Mouse (Mus musculus): ENCODE results near the gene B3gnt9. TPM values are rescaled to one million over a fixed set of nuclear protein-coding genes. Genes with fewer than 3 reads are reported as not detected.
A peak's percentile ranks its signal among the peaks of the same experiment; 100 is the strongest.
"Not testable (repeated sequence)": the region's sequence is repeated elsewhere in the genome, so short reads cannot be mapped to it uniquely, and the experiment has no call there.

B3gnt9 gene
- polyA plus RNA-seq, 1 experiment from 2014 or later: 3.6 TPM

- H3K27ac ChIP-seq (ENCODE audit: low read depth, low read length): no peak overlapping the region
- no peak overlapping the region for H3K4me3 ChIP-seq (ENCODE audit: low read depth, low read length)
- WGBS: 70% methylated on average over 9 of the region's 9 CpGs
- no peaks in the 10 kb centered on the region for H3K9me3 ChIP-seq (ENCODE audit: control insufficient read depth, low read length)
- peaks cover 11% of the 10 kb centered on the region for H3K27me3 ChIP-seq (ENCODE audit: control insufficient read depth, insufficient read depth, low read length)
- peaks cover 15% of the 10 kb centered on the region for H3K4me1 ChIP-seq (ENCODE audit: control insufficient read depth, insufficient read depth, low read length)
- DNase-seq (ENCODE audit: low spot score): no peak
- H3K36me3 ChIP-seq (ENCODE audit: control insufficient read depth, insufficient read depth, low read length): no peaks in the 10 kb centered on the region
- no peak overlapping the region for H3K4me2 ChIP-seq (ENCODE audit: low read depth)
- ATAC-seq (ENCODE audit: insufficient read depth, low FRiP score, low TSS enrichment): no peak
- H3K9ac ChIP-seq (ENCODE audit: low read length): no peak overlapping the region
These were observed 39.8 kb upstream of the B3gnt9 start for GRCm38 (mm10) chr8:105294776-105295175.

GRCm38 (mm10) chr8:105293405-105293804 lies 38.5 kb upstream of the B3gnt9 start:
- DNase-seq (ENCODE audit: low spot score) (no peak), ATAC-seq (ENCODE audit: insufficient read depth, low FRiP score, low TSS enrichment) (no peak)
- WGBS: 67% methylated on average over 19 of the region's 19 CpGs
- Histone ChIP-seq H3K4me1 (ENCODE audit: control insufficient read depth, insufficient read depth, low read length) (peaks cover 11% of the 10 kb centered on the region), H3K9me3 (ENCODE audit: control insufficient read depth, low read length) (no peaks in the 10 kb centered on the region), H3K4me3 (ENCODE audit: low read depth, low read length) (no peak overlapping the region), H3K27ac (ENCODE audit: low read depth, low read length) (no peak overlapping the region), H3K9ac (ENCODE audit: low read length) (no peak overlapping the region), H3K27me3 (ENCODE audit: control insufficient read depth, insufficient read depth, low read length) (peaks cover 11% of the 10 kb centered on the region), H3K4me2 (ENCODE audit: low read depth) (no peak overlapping the region), H3K36me3 (ENCODE audit: control insufficient read depth, insufficient read depth, low read length) (no peaks in the 10 kb centered on the region)

GRCm38 (mm10) chr8:105292471-105292870 lies 37.5 kb upstream of the B3gnt9 start:
- WGBS: 74% methylated on average over 7 of the region's 7 CpGs
- no peak overlapping the region for H3K9ac ChIP-seq (ENCODE audit: low read length)
- ATAC-seq (ENCODE audit: insufficient read depth, low FRiP score, low TSS enrichment) (no peak), DNase-seq (ENCODE audit: low spot score) (no peak)
- H3K36me3 ChIP-seq (ENCODE audit: control insufficient read depth, insufficient read depth, low read length): no peaks in the 10 kb centered on the region
- H3K4me1 ChIP-seq (ENCODE audit: control insufficient read depth, insufficient read depth, low read length): 0 out of 2 replicates have a peak, but pooled peaks cover 10% of the 10 kb centered on the region
- peaks cover 11% of the 10 kb centered on the region for H3K27me3 ChIP-seq (ENCODE audit: control insufficient read depth, insufficient read depth, low read length)
- no peak overlapping the region for H3K27ac ChIP-seq (ENCODE audit: low read depth, low read length)
- no peak overlapping the region for H3K4me2 ChIP-seq (ENCODE audit: low read depth)
- no peak overlapping the region for H3K4me3 ChIP-seq (ENCODE audit: low read depth, low read length)
- H3K9me3 ChIP-seq (ENCODE audit: control insufficient read depth, low read length): no peaks in the 10 kb centered on the region

- DNase-seq (ENCODE audit: low spot score); H3K36me3 ChIP-seq (ENCODE audit: control insufficient read depth, insufficient read depth, low read length); H3K4me2 ChIP-seq (ENCODE audit: low read depth); H3K27ac ChIP-seq (ENCODE audit: low read depth, low read length); H3K9ac ChIP-seq (ENCODE audit: low read length); H3K4me3 ChIP-seq (ENCODE audit: low read depth, low read length); H3K9me3 ChIP-seq (ENCODE audit: control insufficient read depth, low read length); ATAC-seq (ENCODE audit: insufficient read depth, low FRiP score, low TSS enrichment): not testable (repeated sequence)
- 73% methylated on average over 3 of the region's 3 CpGs for WGBS
- 0 out of 2 replicates have a peak, but pooled peaks cover 10% of the 10 kb centered on the region for H3K4me1 ChIP-seq (ENCODE audit: control insufficient read depth, insufficient read depth, low read length)
- H3K27me3 ChIP-seq (ENCODE audit: control insufficient read depth, insufficient read depth, low read length): peaks cover 11% of the 10 kb centered on the region
These were observed 36.8 kb upstream of the B3gnt9 start for GRCm38 (mm10) chr8:105291802-105292201.

- Histone ChIP-seq H3K27me3 (ENCODE audit: control insufficient read depth, insufficient read depth, low read length) (peaks cover 11% of the 10 kb centered on the region), H3K4me1 (ENCODE audit: control insufficient read depth, insufficient read depth, low read length) (0 out of 2 replicates have a peak, but pooled peaks cover 10% of the 10 kb centered on the region)
- H3K27ac ChIP-seq (ENCODE audit: low read depth, low read length); H3K4me2 ChIP-seq (ENCODE audit: low read depth); DNase-seq (ENCODE audit: low spot score); H3K9me3 ChIP-seq (ENCODE audit: control insufficient read depth, low read length); H3K9ac ChIP-seq (ENCODE audit: low read length); H3K4me3 ChIP-seq (ENCODE audit: low read depth, low read length); H3K36me3 ChIP-seq (ENCODE audit: control insufficient read depth, insufficient read depth, low read length); ATAC-seq (ENCODE audit: insufficient read depth, low FRiP score, low TSS enrichment): not testable (repeated sequence)
- 89% methylated on average over 8 of the region's 8 CpGs for WGBS
These were observed 36.4 kb upstream of the B3gnt9 start for GRCm38 (mm10) chr8:105291364-105291763.

- no peaks in the 10 kb centered on the region for H3K9me3 ChIP-seq (ENCODE audit: control insufficient read depth, low read length)
- H3K4me3 ChIP-seq (ENCODE audit: low read depth, low read length): peak overlapping the region; percentile 47; the same call in 1 of the 2 replicates
- H3K27ac ChIP-seq (ENCODE audit: low read depth, low read length): no peak overlapping the region
- H3K27me3 ChIP-seq (ENCODE audit: control insufficient read depth, insufficient read depth, low read length): peaks cover 11% of the 10 kb centered on the region
- no peak overlapping the region for H3K9ac ChIP-seq (ENCODE audit: low read length)
- no peak for ATAC-seq (ENCODE audit: insufficient read depth, low FRiP score, low TSS enrichment)
- DNase-seq (ENCODE audit: low spot score): peak; percentile 91
- 9% methylated on average over 31 of the region's 31 CpGs for WGBS
- H3K4me1 ChIP-seq (ENCODE audit: control insufficient read depth, insufficient read depth, low read length): 0 out of 2 replicates have a peak, but pooled peaks cover 10% of the 10 kb centered on the region
- peak overlapping the region; percentile 74 for H3K4me2 ChIP-seq (ENCODE audit: low read depth)
- no peaks in the 10 kb centered on the region for H3K36me3 ChIP-seq (ENCODE audit: control insufficient read depth, insufficient read depth, low read length)
These were observed 35.8 kb upstream of the B3gnt9 start for GRCm38 (mm10) chr8:105290554-105291314.

GRCm38 (mm10) chr8:105289805-105290460 lies 35.0 kb upstream of the B3gnt9 start, which contains the start of gene 4931428F04Rik:
Gene 4931428F04Rik, minus strand, starts transcription at chr8:105289864.
- peak within 1 kb of the TSS; percentile 72 for H3K9ac ChIP-seq (ENCODE audit: low read length)
- WGBS: 2% methylated on average over 38 of the region's 43 CpGs
- peak within 1 kb of the TSS; percentile 74 for H3K4me2 ChIP-seq (ENCODE audit: low read depth)
- ATAC-seq (ENCODE audit: insufficient read depth, low FRiP score, low TSS enrichment): peak; percentile 24
- peak within 1 kb of the TSS; percentile 67 for H3K27ac ChIP-seq (ENCODE audit: low read depth, low read length)
- H3K27me3 ChIP-seq (ENCODE audit: control insufficient read depth, insufficient read depth, low read length): peaks cover 11% of the 10 kb centered on the region
- H3K9me3 ChIP-seq (ENCODE audit: control insufficient read depth, low read length): no peaks in the 10 kb centered on the region
- H3K36me3 ChIP-seq (ENCODE audit: control insufficient read depth, insufficient read depth, low read length): no peaks in the 10 kb centered on the region
- H3K4me1 ChIP-seq (ENCODE audit: control insufficient read depth, insufficient read depth, low read length): 0 out of 2 replicates have a peak, but pooled peaks cover 10% of the 10 kb centered on the region
- peak within 1 kb of the TSS; percentile 47 for H3K4me3 ChIP-seq (ENCODE audit: low read depth, low read length)
- peak; percentile 72 for DNase-seq (ENCODE audit: low spot score)

GRCm38 (mm10) chr8:105288958-105289732 lies 34.2 kb upstream of the B3gnt9 start:
- ATAC-seq (ENCODE audit: insufficient read depth, low FRiP score, low TSS enrichment) (peak; percentile 93), DNase-seq (ENCODE audit: low spot score) (peak; percentile 98)
- Histone ChIP-seq H3K4me2 (ENCODE audit: low read depth) (peak overlapping the region; percentile 74), H3K27ac (ENCODE audit: low read depth, low read length) (peak overlapping the region; percentile 67), H3K9me3 (ENCODE audit: control insufficient read depth, low read length) (no peaks in the 10 kb centered on the region), H3K4me1 (ENCODE audit: control insufficient read depth, insufficient read depth, low read length) (0 out of 2 replicates have a peak, but pooled peaks cover 10% of the 10 kb centered on the region), H3K36me3 (ENCODE audit: control insufficient read depth, insufficient read depth, low read length) (no peaks in the 10 kb centered on the region), H3K9ac (ENCODE audit: low read length) (peak overlapping the region; percentile 72), H3K27me3 (ENCODE audit: control insufficient read depth, insufficient read depth, low read length) (peaks cover 11% of the 10 kb centered on the region), H3K4me3 (ENCODE audit: low read depth, low read length) (peak overlapping the region; percentile 47)
- WGBS: under 1% methylated on average over 53 of the region's 53 CpGs
